Mouse (Mus musculus) mesoderm, embryonic 11.5 days (tissue): ENCODE data around the gene Barhl1.
A peak's percentile ranks its signal among the peaks of the same experiment; 100 is the strongest.

ENCODE experiments used
- DNase-seq: peaks from one replicate; pipeline ENCODE4 v3.0.0-alpha.2; 2012; ENCODE audit warnings: low read depth, low spot score

Barhl1 gene

DNA sequence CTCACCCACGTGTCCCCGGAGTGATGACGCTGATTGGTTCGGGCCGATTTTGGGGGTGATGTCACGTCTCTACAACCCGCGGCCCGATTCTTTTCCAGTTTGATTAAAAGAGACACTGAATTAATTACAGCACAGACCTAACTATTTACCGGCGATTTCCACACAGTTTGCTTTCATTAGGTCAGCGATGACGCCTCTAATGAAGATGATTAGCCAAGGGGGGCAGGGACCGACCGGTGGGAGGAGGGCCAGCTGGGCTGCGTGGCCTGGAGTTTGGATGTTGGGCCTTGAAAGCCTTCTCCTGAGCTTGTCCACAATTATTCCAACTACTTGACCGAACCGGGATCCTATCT lies at the start of gene Barhl1:
Gene Barhl1, minus strand, starts transcription at position 156 of the 353 bp plus-strand sequence.
- DNase-seq: no peak

DNA sequence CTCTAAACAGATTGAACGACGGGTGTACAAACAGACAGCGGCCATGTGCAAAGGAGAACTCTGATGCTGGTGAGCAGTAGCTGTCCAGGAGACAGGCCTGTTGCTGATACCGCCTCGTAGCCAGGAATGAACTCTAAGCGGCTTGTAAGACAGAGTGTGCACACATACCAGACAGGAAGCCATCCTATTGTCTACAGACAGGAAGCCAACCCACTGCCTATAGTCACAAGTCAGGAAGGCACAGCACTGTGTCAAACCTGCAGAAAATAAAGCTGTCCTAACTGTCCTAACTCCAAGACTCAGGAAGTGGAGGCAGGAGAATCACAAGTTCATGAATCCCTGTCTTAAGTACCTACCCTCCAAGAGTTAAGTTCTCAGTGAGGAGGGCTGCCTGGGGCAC lies 47.1 kb upstream of the Barhl1 start:
- no peak for DNase-seq

DNA sequence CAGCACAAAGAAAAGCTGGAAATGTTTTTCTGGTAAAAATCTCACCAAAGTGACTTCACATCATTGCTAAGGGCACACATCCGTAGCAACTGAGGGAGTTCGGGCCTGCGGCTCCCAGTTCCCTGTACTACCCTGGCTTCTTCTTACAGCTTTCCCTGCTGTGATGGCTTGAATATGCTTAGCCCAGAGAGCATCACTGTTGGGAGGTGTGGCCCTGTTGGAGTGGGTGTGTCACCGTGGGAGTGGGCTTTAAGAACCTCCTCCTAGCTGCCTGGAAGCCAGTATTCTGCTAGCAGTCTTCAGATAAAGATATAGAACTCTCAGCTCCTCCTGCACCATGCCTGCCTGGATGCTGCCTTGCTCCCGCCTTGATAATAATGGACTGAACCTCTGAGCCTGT lies 45.2 kb upstream of the Barhl1 start:
- DNase-seq: no peak

DNA sequence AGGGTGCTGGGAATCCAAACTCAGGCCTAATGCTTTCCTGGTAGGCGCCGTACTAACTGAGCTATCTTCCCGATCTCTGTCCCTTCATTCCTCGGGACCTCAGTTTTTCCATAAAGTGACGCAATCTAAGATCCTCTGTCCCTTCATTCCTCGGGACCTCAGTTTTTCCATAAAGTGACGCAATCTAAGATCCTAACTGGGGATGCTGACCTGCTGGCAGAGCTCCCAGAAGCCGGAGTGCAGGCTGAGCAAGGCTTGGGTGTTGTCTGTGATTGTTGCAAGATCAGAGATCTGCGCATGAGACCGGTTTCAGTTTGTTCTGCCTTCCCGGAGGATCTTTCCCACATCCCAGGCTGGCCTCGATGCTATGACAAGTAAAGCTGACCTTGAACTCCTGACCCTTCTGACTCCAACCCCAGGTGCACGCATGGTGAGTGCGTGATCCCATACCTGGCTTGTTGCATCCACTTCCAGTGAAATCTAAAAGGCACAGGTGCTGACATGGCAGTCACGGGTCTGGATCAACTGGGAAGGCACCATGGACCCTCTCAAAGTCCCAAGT lies 44.6 kb upstream of the Barhl1 start:
- DNase-seq: no peak

DNA sequence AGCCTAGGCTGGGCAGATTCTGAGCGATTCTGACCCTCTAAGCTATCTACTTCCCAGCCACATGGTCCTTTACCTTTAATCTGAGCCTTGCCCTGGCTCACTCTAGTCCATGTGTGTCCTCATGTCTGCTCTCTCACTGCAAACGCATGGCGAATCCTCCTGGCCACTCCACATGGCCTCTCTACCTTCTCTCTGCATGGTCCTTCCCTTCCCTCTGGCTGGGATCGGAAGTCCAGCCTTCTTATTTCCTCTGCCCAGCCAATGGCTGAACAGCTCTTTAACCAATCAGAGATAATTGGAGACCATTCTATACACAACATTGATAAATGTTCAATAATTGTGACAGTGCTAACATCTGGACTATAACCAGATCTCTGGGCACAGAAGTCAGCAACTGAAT lies 40.4 kb upstream of the Barhl1 start:
- DNase-seq: no peak

DNA sequence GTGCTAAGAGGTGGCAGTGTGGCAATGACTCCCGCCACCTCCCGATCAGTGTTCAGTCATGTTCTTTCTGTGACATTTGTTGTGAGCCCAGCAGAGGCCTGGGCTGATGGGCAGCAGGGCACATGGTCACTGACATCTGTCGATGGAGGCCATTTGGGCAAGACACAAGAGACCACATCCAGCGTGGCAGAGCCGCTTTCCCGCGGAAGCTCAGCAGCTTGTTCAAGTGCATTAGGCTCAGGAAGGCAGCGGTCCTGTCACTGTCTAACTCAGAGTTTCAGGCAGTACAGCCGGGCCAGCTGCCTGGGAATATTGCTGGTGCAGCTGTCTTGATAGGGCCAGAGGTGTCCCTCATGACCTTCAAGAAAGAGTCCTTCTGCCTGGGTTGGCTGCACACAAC lies 38.1 kb upstream of the Barhl1 start:
- no peak for DNase-seq

DNA sequence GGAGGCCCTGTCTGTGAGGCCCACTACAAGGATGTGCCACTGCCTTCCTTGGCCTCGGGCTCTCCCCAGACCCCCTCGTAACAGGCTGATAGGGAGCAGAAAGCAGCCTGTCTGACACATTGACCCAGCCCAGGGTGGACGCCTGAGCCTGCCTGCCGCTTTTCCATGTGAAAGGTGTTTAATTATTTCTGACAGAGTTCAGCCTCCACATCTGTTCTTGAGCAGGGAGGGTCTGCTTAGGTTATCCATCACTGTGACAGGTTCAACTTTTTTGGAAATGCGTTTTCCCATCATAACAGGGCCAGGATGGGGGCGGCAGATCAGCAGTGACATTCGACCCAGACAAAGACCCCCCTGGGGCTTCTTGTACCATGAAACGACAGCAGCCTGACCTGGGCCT lies 36.5 kb upstream of the Barhl1 start:
- peak; percentile 54 for DNase-seq

DNA sequence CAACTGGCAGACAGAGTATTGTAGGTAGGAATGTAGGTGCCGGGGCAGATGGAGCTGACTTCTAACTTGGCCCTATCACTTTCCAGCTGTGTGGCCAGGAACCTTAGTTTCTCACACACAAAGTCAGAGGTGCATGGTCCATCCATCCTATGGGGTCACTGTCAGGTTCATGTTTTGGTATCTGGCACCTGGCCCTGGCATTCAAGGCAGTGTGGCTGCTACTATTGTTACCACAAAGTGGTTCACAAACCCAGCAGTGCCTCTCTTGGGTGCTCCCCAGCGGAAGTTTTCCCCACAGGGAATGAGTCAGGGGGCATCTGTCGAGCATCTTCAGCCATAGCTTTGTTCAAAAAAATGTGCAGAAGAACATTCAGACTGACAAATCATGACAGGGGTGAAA lies 29.8 kb upstream of the Barhl1 start:
- no peak for DNase-seq

DNA sequence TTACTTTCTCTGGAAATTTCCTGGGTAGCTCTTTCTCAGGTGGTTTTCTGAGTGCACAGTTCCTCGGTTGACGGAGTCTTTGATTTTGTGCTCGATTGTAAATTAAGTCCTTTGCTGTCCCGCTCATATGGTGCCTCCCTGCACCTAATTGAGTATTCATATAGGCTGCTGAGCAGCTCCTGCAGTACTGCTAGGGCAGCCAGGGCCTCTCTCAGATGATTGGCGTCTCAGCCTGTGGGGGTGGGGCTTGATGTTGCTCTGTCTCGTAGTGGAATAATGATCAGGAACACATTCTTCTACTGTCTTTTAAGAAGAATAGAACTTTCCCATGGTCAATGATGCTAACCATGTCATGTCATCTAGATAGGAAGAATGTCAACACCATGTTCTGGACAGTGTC lies 28.9 kb upstream of the Barhl1 start:
- no peak for DNase-seq

DNA sequence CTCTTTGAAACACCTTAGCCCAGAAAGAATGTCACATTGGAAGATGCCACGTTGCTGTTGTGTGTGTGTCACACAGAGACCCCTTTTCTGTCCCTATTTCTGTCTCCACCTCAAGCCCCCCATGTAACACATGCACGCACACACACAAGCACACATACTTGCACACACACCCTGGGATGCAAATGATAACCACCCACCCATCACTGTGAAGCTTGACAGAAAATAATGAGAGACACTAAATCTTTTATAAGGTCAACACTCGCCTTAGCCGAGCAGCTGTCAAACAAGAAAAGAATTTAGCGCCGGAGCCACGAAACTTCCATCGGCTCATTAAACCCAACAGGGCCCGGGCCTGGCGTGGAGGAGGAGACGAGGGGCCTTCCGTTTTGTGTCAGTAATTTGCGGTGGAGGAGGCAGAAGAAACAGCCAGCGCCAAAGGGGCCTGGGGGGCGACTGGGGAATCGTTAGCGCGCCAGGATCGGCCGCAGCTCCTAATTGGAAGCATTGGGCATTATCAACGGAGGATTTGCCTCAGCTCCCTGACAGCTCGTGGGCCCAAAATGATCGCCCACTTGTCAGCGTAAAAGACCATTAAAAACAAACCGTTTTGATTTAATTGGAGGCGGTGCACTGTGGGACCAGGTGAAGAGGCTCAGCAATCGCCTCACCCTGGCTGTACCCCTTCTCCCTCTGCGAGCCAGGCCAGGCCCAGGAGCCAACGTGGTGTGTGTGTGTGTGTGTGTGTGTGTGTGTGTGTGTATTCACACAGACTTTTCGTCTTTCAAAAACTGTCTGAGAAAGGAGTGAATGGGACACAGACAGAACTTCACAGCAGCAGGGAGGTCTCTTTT lies 27.4 kb upstream of the Barhl1 start:
- DNase-seq: peak; percentile 47

DNA sequence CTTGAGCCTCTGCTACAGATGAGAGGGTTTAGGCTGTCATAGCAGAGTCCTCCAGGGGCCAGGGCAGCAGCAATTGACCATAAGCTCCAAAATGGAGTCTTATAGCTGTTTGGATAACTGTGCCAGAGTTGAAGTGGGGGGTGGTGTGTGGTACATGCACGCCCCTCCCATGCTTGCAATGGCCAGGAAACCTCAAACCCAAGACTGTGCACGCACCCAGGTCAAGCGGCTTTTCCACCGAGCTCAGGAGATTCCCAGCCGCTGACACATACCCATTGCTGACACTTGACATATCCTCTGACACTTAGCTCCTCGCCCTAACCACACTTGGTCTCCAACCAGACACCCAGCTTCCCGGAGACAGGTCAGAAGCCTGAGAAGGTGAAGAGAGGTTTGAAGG lies 22.5 kb upstream of the Barhl1 start:
- no peak for DNase-seq

DNA sequence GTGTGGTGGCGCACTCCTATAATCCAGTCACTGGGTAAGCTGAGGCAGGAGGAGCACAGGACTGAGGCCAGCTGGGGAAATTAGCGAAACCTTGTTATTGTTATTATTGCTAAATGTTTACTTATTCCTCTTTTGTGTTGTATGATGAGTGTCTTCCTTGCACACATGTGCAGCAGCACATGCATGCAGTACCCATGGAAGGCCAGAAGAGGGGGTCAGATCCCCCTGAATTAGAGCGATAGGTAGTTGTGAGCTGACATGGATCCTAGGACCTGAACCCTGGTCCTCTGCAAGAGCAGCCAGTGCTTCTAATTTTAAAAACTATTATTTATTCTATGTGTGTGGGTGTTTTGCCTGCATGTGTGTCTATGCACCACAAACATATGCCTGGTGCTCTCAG lies 14.1 kb upstream of the Barhl1 start:
- DNase-seq: no peak

DNA sequence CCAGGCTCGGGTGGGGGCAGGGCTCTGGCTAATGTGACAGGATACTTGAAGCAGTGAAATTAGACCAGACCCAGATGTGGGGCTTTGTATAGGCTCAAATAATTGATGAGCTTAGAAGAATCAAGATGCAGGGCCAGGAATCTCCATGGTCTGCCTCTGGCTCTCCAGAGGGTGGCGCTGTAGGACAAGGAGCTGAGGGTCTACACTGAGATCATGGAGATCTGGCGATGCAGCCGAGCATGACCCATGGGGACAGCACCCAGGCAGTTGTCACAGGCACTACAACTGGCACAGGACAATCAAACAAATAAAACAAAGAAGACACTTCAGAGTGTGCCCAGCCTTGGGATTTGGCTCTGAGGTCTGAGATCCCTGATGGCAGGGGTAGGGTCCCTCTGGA lies 7.4 kb upstream of the Barhl1 start:
- peak; percentile 84 for DNase-seq

DNA sequence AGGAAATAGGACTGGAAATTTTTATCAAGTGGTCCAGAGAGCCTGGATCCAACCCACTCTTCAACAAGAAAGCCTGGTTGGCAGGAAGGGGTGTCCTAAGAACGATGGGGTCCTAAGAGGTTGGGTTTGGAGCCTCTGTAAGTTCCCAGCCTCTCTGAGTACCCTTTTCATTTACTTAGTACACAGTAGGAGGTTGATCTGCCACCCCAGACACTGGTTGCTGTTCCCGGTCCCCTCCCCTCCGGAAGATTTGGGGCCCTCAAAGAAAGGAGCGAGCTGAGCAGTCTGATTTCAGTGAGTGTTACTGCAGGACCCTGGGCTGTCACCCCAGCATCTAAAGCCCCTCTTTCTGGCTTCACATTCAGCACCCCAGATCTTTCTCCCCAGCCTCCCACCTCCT lies 2.5 kb upstream of the Barhl1 start:
- DNase-seq: no peak

DNA sequence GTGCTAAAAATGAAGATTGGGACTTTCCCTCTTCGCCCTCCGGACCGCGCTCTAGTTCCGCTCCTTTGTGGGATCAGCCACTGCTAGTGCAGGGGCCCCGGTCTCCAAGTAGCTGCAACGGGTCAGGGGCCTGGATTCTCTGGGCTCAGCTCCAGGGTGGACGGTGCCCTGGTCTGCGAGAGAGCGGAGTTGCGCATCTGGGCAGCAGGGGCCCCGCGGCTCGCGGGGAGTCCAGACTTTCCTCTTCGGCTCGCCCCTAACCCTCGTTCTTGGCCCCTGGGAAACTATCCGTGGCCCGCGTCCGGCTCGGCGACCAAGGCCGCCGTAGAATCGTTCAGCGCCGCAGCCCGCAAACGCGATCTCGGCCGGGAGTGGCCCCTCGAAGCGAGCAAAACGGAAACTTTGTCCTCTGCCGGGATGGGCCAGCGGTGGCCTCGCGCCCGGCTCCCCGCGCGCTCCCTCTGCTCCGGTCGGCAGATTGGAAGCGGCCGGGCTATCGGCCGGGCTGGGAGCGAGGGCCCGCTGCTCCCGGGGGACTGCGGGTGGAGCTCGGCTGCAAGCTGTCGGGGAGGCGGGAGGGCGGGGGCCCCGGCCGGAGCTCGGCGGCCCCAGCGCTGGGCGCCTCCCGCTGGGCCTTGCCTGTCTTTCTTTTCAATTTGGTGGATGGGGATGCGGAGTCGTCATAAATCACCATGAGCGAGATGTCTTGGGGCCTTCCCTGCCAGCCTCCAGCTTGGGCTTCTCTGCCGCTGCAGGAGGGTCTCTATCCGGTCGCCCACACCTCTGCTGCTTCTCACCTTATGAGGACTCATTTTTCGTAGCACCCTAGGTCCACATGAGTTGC lies 1.3 kb upstream of the Barhl1 start:
- peak; percentile 64 for DNase-seq

DNA sequence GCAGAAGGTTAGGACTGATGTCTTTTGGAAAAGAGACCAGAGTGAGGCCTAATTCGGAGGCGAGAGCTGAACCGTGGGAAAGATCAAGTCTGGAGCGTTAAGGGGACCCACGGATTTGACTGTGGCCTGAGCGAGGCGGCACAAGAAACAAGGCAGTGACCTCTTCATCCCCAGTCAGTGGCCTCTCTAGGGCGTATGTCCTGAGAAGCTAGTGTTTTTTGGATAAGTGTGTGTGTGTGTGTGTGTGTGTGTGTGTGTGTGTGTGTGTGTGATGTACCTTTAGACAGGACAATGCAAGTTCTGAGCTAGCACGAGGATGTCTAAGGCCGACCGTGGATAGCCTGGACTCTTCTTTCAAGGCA lies 669 bp upstream of the Barhl1 start:
- no peak for DNase-seq

DNA sequence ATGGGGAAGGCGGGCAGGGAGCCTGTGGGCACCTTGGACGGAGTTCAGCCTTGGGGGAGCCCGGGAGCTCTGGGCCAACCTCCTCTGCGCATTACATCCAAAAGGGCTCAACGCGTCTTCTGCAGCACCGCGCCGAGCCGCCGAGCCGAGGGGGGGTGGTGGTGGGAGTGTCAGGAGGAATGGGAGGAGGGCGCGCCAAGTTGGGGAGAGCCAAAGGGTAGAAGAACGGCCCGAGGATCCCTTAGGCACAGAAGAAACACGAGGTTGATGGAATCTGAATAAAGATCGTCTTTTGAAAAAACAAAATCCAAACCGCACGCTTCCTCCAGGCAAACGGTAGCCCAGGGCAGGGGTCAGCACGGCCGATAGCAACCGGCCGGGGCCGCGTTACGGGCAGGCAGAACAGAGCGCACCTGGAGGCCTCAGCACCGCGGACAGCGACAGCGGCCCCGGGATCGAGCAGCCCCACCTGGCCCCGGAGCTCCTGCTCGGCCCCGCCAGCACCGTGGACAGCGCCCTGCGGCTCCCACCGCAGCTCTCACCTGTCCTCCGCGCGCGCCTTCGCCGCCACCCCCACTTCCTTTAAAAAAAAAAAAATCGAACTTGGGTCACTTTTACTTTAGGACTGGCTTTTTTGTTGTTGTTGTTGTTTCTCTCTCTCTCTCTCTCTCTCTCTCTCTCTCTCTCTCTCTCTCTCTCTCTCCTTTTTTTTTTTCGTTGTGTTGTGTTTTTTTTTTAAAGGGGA lies 528 bp downstream of the Barhl1 start:
- peak; percentile 75 for DNase-seq

DNA sequence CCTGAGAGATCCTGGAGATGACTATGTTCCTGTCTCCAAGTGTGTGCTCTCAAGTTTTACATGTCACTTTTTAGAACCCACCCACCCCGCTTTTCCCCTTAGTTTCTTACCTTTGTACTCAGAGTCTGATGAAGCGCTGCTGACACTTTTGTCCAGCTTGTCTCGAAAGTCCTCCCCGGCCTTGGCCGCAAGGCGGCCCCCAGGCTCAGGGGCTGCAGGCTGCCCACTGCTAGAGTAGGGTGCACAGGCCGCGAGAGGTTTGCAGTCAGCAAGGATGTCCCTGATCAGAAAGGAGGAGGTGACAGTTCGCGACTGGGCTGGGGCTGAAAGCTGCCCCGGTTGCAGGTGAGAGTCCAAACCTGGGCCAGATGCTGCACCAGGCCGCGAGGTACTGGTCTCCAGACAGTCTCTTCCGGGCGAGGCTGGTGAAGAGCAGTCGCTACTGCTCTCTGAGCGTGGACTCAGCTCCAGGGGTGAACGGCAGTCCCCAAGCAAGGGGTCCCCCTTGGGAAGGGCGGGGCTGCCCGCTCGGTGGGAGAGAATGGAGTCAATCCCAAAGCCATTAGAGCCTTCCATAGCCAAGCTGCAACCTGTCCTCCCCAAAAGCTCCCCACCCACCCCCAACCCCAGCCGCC lies 1.2 kb downstream of the Barhl1 start:
- no peak for DNase-seq

DNA sequence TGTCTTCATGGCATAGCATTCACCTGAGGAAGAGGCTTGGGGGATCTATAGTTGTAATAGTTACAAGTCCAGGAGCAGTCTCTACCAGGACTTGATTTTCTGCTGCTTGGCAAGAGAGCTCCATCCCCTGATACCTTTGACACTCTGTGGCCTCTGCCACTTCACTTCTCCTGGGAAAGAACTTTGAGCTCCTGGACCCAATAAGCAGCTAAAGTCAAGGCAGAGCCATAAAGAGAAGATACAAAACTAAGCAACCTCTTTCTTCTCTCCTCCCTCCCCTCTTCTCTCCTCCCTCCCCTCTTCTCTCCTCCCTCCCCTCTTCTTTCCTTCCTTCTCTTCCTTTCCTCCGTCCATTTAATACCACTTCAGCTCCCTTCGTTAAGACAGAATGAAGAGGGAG lies 2.3 kb downstream of the Barhl1 start:
- no peak for DNase-seq

DNA sequence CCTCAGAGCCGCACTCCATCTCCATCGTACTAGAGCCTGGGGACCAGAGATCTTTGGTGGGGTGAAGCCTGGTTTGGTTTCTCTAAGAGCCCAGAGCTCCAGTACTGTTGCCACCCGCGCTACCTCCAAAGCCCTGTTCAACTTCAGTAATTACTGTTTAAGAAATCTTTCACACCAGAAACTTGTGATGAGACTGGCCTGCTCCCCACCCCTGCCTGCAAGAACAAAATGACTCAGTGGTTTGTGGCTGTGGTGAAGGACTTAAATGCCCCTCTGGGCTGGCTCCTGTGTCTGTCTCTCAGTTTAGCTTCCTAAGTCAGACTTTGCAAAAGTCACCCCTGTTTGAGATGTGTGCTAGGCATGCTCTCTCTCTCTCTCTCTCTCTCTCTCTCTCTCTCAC lies 3.5 kb downstream of the Barhl1 start:
- no peak for DNase-seq

DNA sequence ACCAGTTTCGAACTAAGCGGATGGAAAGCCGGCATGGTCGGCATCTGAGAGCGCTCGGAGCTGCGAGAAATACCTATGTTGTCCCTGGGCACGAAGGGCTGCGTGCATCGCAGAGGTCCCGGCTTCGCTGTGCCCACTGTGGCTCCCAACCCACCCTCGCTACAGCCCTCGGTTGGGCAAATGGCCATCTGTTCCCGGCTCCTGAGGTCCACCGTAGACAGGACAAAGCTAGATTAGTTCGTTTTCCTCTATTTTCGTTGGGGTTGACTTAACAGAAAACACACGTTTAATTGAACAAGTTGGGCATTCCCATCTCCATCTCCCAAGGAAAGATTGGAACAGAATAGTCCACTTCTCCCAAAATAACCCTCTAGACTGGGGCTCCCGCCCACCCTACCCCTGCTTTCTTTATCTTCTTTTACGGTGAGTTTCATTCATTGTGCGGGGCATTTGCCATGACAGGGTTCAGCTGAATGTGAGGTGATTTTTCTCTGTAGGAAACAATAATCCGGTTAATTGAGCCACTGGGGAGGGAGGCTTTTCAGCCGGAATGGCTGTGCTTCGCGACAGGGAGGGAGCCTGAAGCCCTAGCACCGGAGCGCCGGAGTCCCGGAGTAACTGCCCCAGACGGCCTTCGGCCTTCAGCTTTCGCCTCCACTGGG lies 4.3 kb downstream of the Barhl1 start:
- DNase-seq: no peak
